Mouse (Mus musculus) brain, embryonic 14.5 days (tissue): Measurements from ENCODE around the gene Mylk2.

Source experiments
- CTCF ChIP-seq: fragments of 200-500 bp; IDR thresholded peaks from 2 replicates; pipeline ENCODE4 v1.5.1; 2012; ENCODE audit warnings: inconsistent platforms, mild to moderate bottlenecking, moderate library complexity, borderline replicate concordance; ENCODE audit not compliant: insufficient read depth, insufficient read length; ENCODE audit errors: extremely low read depth
- POLR2A ChIP-seq: fragments of 200-500 bp; IDR thresholded peaks from 2 replicates; pipeline ENCODE4 v1.6.1; 2012; ENCODE audit warnings: mild to moderate bottlenecking, inconsistent platforms, borderline replicate concordance; ENCODE audit not compliant: poor library complexity, insufficient read depth, insufficient read length, severe bottlenecking; ENCODE audit errors: extremely low read depth

- TF ChIP-seq CTCF (no peak), POLR2A (no peak)
Observed at GRCm38 (mm10) chr2:152896926-152897325, 14.2 kb upstream of the Mylk2 start.
